Mouse (Mus musculus) forebrain, embryonic 14.5 days (tissue): ENCODE results near the gene Cdc20b. TPM values are rescaled to one million over a fixed set of nuclear protein-coding genes. Genes with fewer than 3 reads are reported as not detected.

Experiments
- ATAC-seq: fragments of 200-750 bp; cut with Nextera tagmentation; 2 replicates; pipeline ENCODE4 v1.8.0; 2017; ENCODE audit warnings: mild to moderate bottlenecking, moderate library complexity
- DNase-seq: peaks from one replicate; pipeline ENCODE4 v3.0.0-alpha.2; 2015; ENCODE audit warnings: low spot score
- H3K27ac ChIP-seq: fragments of 300-500 bp; sonication (generic); 2 replicates; pipeline ENCODE4 v1.5.1; 2014; ENCODE audit warnings: low read depth, mild to moderate bottlenecking, control low read depth, low read length, moderate library complexity
- H3K27me3 ChIP-seq: fragments of 300-500 bp; sonication (generic); replicated peaks from 2 replicates; pipeline ENCODE4 v1.6.1; 2014; ENCODE audit warnings: low read length, control low read depth, mixed read lengths; ENCODE audit not compliant: control insufficient read depth, insufficient read depth
- H3K36me3 ChIP-seq: fragments of 300-500 bp; sonication (generic); 2 replicates; pipeline ENCODE4 v1.6.1; 2014; ENCODE audit warnings: low read length, control low read depth; ENCODE audit not compliant: control insufficient read depth, insufficient read depth
- H3K4me1 ChIP-seq: fragments of 300-500 bp; sonication (generic); 2 replicates; pipeline ENCODE4 v1.6.1; 2014; ENCODE audit warnings: antibody characterized with exemption, low read length, control low read depth; ENCODE audit not compliant: control insufficient read depth, insufficient read depth
- H3K4me2 ChIP-seq: fragments of 300-500 bp; sonication (generic); 2 replicates; pipeline ENCODE4 v1.6.1; 2014; ENCODE audit warnings: mild to moderate bottlenecking, control low read depth, low read length
- H3K4me3 ChIP-seq: fragments of 300-500 bp; sonication (generic); 2 replicates; pipeline ENCODE4 v1.5.1; 2014; ENCODE audit warnings: low read depth, low read length, control low read depth
- H3K9ac ChIP-seq: fragments of 300-500 bp; sonication (generic); 2 replicates; pipeline ENCODE4 v1.6.1; 2014; ENCODE audit warnings: mild to moderate bottlenecking, low read length, control low read depth, moderate library complexity
- H3K9me3 ChIP-seq: fragments of 300-500 bp; sonication (generic); replicated peaks from 2 replicates; pipeline ENCODE4 v1.6.1; 2016; ENCODE audit warnings: low read length, control low read depth, mixed read lengths; ENCODE audit not compliant: control insufficient read depth
- WGBS: fragments of 180-500 bp; shearing (Covaris S2); extraction: QIAGEN DNeasy Blood & Tissue Kit; methylation state at CpG from one replicate; pipeline ENCODE4 v1.1.7; 2014; 5-methylcytosine and 5-hydroxymethylcytosine counted together
- polyA plus RNA-seq: library from polyadenylated mRNA; unstranded; fragments of >200 nt; fragmentation: Nextera tagmentation; extraction: Ambion mirVana; gene quantifications from 2 replicates; pipeline ENCODE4 v1.2.1, GENCODE M21; 2014

Gene Cdc20b
- polyA plus RNA-seq, 1 experiment from 2014 or later: 0.71 TPM

- no peaks in the 10 kb centered on the region for H3K4me1 ChIP-seq
- H3K4me2 ChIP-seq: no peak overlapping the region
- no peak overlapping the region for H3K4me3 ChIP-seq
- no peaks in the 10 kb centered on the region for H3K27me3 ChIP-seq
- no peaks in the 10 kb centered on the region for H3K9me3 ChIP-seq
- ATAC-seq: no peak
- no peak overlapping the region for H3K27ac ChIP-seq
- 93% methylated on average over 9 of the region's 9 CpGs for WGBS
- no peak overlapping the region for H3K9ac ChIP-seq
- DNase-seq: no peak
- H3K36me3 ChIP-seq: no peaks in the 10 kb centered on the region
These were observed 29.6 kb downstream of the Cdc20b start for GRCm38 (mm10) chr13:113064542-113064941.

GRCm38 (mm10) chr13:113079021-113079420, 44.1 kb downstream of the Cdc20b start:
- Histone ChIP-seq H3K36me3 (no peaks in the 10 kb centered on the region), H3K27ac (no peak overlapping the region), H3K27me3 (no peaks in the 10 kb centered on the region), H3K4me3 (no peak overlapping the region), H3K4me2 (no peak overlapping the region), H3K4me1 (no peaks in the 10 kb centered on the region), H3K9ac (no peak overlapping the region), H3K9me3 (no peaks in the 10 kb centered on the region)
- ATAC-seq (no peak), DNase-seq (no peak)
- WGBS: 69% methylated on average over 9 of the region's 9 CpGs

GRCm38 (mm10) chr13:113082101-113082500, 47.2 kb downstream of the Cdc20b start:
- DNase-seq: no peak
- Histone ChIP-seq H3K4me2 (no peak overlapping the region), H3K27ac (no peak overlapping the region), H3K9me3 (no peaks in the 10 kb centered on the region), H3K36me3 (no peaks in the 10 kb centered on the region), H3K27me3 (no peaks in the 10 kb centered on the region), H3K9ac (no peak overlapping the region), H3K4me3 (no peak overlapping the region), H3K4me1 (no peaks in the 10 kb centered on the region)
- no peak for ATAC-seq
- 3% methylated on average over 1 of the region's 1 CpGs for WGBS

- Histone ChIP-seq H3K4me1 (no peaks in the 10 kb centered on the region), H3K36me3 (no peaks in the 10 kb centered on the region), H3K9ac (no peak overlapping the region), H3K9me3 (no peaks in the 10 kb centered on the region), H3K27me3 (no peaks in the 10 kb centered on the region), H3K4me3 (no peak overlapping the region), H3K4me2 (no peak overlapping the region), H3K27ac (no peak overlapping the region)
- ATAC-seq (no peak), DNase-seq (no peak)
- WGBS: 82% methylated on average over 5 of the region's 5 CpGs
These were observed 49.8 kb downstream of the Cdc20b start for GRCm38 (mm10) chr13:113084732-113085131.

- Histone ChIP-seq H3K27me3 (no peaks in the 10 kb centered on the region), H3K4me1 (no peaks in the 10 kb centered on the region), H3K27ac (no peak overlapping the region), H3K4me2 (no peak overlapping the region), H3K9ac (no peak overlapping the region), H3K9me3 (no peaks in the 10 kb centered on the region), H3K36me3 (no peaks in the 10 kb centered on the region), H3K4me3 (no peak overlapping the region)
- no peak for DNase-seq
- 89% methylated on average over 13 of the region's 13 CpGs for WGBS
- ATAC-seq: no peak
These were observed 52.5 kb downstream of the Cdc20b start for GRCm38 (mm10) chr13:113087226-113088017.

GRCm38 (mm10) chr13:113090489-113090888, 55.6 kb downstream of the Cdc20b start:
- H3K4me1 ChIP-seq: no peaks in the 10 kb centered on the region
- 87% methylated on average over 8 of the region's 8 CpGs for WGBS
- DNase-seq (no peak), ATAC-seq (no peak)
- no peak overlapping the region for H3K4me3 ChIP-seq
- H3K9ac ChIP-seq: no peak overlapping the region
- H3K27ac ChIP-seq: no peak overlapping the region
- no peaks in the 10 kb centered on the region for H3K36me3 ChIP-seq
- H3K4me2 ChIP-seq: no peak overlapping the region
- no peaks in the 10 kb centered on the region for H3K9me3 ChIP-seq
- H3K27me3 ChIP-seq: no peaks in the 10 kb centered on the region

GRCm38 (mm10) chr13:113094618-113095017, 59.7 kb downstream of the Cdc20b start:
- Histone ChIP-seq H3K27ac (no peak overlapping the region), H3K36me3 (no peaks in the 10 kb centered on the region), H3K9ac (no peak overlapping the region), H3K4me1 (no peaks in the 10 kb centered on the region), H3K4me3 (no peak overlapping the region), H3K4me2 (no peak overlapping the region), H3K27me3 (no peaks in the 10 kb centered on the region), H3K9me3 (no peaks in the 10 kb centered on the region)
- 64% methylated on average over 1 of the region's 1 CpGs for WGBS
- no peak for ATAC-seq
- no peak for DNase-seq

GRCm38 (mm10) chr13:113097011-113097410, 62.1 kb downstream of the Cdc20b start:
- Histone ChIP-seq H3K4me3 (no peak overlapping the region), H3K9ac (no peak overlapping the region), H3K4me2 (no peak overlapping the region), H3K9me3 (no peaks in the 10 kb centered on the region), H3K27ac (no peak overlapping the region), H3K4me1 (no peaks in the 10 kb centered on the region), H3K36me3 (no peaks in the 10 kb centered on the region), H3K27me3 (no peaks in the 10 kb centered on the region)
- ATAC-seq (no peak), DNase-seq (no peak)
- WGBS: 74% methylated on average over 3 of the region's 3 CpGs

GRCm38 (mm10) chr13:113098406-113098805, 63.5 kb downstream of the Cdc20b start:
- Histone ChIP-seq H3K4me1 (no peaks in the 10 kb centered on the region), H3K9me3 (no peaks in the 10 kb centered on the region), H3K36me3 (no peaks in the 10 kb centered on the region), H3K4me2 (no peak overlapping the region), H3K4me3 (no peak overlapping the region), H3K9ac (no peak overlapping the region), H3K27ac (no peak overlapping the region), H3K27me3 (no peaks in the 10 kb centered on the region)
- ATAC-seq (no peak), DNase-seq (no peak)
- 98% methylated on average over 2 of the region's 2 CpGs for WGBS
